Mouse (Mus musculus) CH12.LX (cell line): Measurements from ENCODE around the gene Slc25a48.

ENCODE experiments used
- CTCF ChIP-seq, 2 experiments: IDR thresholded peaks in 1 of 2; conservative IDR thresholded peaks in 1 of 2; 2 replicates each; pipeline ENCODE4 v1.5.1; 2011 to 2012; ENCODE audit warnings: low read depth in 2 of 2, low read length in 2 of 2, improper control_type of control experiment in 1 of 2, inconsistent platforms in 1 of 2, mild to moderate bottlenecking in 1 of 2, moderate library complexity in 1 of 2
- ETS1 ChIP-seq: conservative IDR thresholded peaks from 2 replicates; pipeline ENCODE4 v1.6.1; 2012; ENCODE audit warnings: low read depth, mild to moderate bottlenecking, inconsistent platforms, low read length, improper control_type of control experiment, moderate library complexity
- JUND ChIP-seq: conservative IDR thresholded peaks from 2 replicates; pipeline ENCODE4 v1.6.1; 2011; ENCODE audit warnings: low read depth, low read length, improper control_type of control experiment
- KAT2A ChIP-seq: IDR thresholded peaks from 2 replicates; pipeline ENCODE4 v1.6.1; 2012; ENCODE audit warnings: low read length, improper control_type of control experiment, inconsistent platforms; ENCODE audit not compliant: insufficient replicate concordance
- MAFK ChIP-seq: IDR thresholded peaks from 2 replicates; pipeline ENCODE4 v1.6.1; 2011; ENCODE audit warnings: low read length, improper control_type of control experiment; ENCODE audit not compliant: insufficient replicate concordance
- POLR2A ChIP-seq: IDR thresholded peaks from 2 replicates; pipeline ENCODE4 v1.6.1; 2011; ENCODE audit warnings: low read depth, mild to moderate bottlenecking, improper control_type of control experiment, low read length
- TBP ChIP-seq: conservative IDR thresholded peaks from 2 replicates; pipeline ENCODE4 v1.6.1; 2011; ENCODE audit warnings: low read depth, low read length, improper control_type of control experiment
- ZC3H11A ChIP-seq: IDR thresholded peaks from 2 replicates; pipeline ENCODE4 v1.6.1; 2012; ENCODE audit warnings: low read depth, mild to moderate bottlenecking, inconsistent platforms, low read length, improper control_type of control experiment

DNA sequence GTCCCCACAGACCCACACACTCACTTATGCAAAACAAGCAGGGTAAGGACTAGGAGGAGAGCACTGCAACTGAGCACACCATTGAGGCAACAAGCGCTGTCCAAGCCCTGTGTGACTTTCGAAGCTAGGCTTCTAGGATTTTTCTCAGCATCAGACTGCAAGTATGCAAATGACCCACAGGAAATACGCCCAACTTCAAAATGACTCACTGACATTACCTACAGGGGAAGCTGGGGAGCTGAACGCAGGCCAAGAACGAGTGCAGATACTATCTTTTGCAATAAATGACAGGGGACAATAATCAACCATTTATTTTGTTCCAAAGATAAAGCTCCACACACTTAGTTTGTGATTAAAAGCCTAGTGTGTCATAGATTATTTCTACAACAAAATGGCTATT is 49.9 kb downstream of the Slc25a48 start:
- TF ChIP-seq JUND = peak; percentile 45; the same call in 1 of the 2 replicates
- TF ChIP-seq POLR2A = no peak
- TF ChIP-seq MAFK = no peak
- no peak for TF ChIP-seq ETS1
- no peak for TF ChIP-seq TBP
- TF ChIP-seq KAT2A = no peak
- no peak for TF ChIP-seq CTCF (conservative IDR thresholded peaks at IDR 0.05 in 1 of 2, IDR thresholded peaks at IDR 0.05 in 1 of 2; ENCODE audit: low read depth in 2 of 2, low read length in 2 of 2)
- no peak for TF ChIP-seq ZC3H11A
